Mouse (Mus musculus): ENCODE results near the gene Anxa2. TPM values are rescaled to one million over a fixed set of nuclear protein-coding genes. Genes with fewer than 3 reads are reported as not detected.
A peak's percentile ranks its signal among the peaks of the same experiment; 100 is the strongest.

Gene Anxa2
- total and polyA plus RNA-seq, 2 experiments from 2014 or later = 66.3 to 68.4 TPM

GRCm38 (mm10) chr9:69507206-69507605, 53.8 kb downstream of the Anxa2 start:
- ATAC-seq (no peak), DNase-seq (peak; percentile 38)
- Histone ChIP-seq H3K4me2 (ENCODE audit: low read depth) (peak overlapping the region; percentile 2; the same call in 1 of the 2 replicates), H3K36me3 (ENCODE audit: insufficient read depth) (no peaks in the 10 kb centered on the region), H3K9ac (no peak overlapping the region), H3K27me3 (ENCODE audit: insufficient read depth, low read length) (peaks cover 15% of the 10 kb centered on the region; the same call in 1 of the 2 replicates), H3K4me1 (ENCODE audit: insufficient read depth) (no peaks in the 10 kb centered on the region), H3K9me3 (ENCODE audit: low read length) (no peaks in the 10 kb centered on the region), H3K27ac (ENCODE audit: low read depth, low read length) (no peak overlapping the region), H3K4me3 (ENCODE audit: low read depth, low read length) (no peak overlapping the region)
- 23% methylated on average over 11 of the region's 11 CpGs for WGBS
- TF ChIP-seq CTCF (IDR thresholded peaks at IDR 0.05; ENCODE audit: low read depth) = no peak

- no peak overlapping the region for H3K9ac ChIP-seq
- H3K4me2 ChIP-seq (ENCODE audit: low read depth) = no peak overlapping the region
- H3K4me1 ChIP-seq (ENCODE audit: insufficient read depth) = no peaks in the 10 kb centered on the region
- ATAC-seq (no peak), DNase-seq (no peak)
- WGBS = 72% methylated on average over 8 of the region's 8 CpGs
- peaks cover 15% of the 10 kb centered on the region; the same call in 1 of the 2 replicates for H3K27me3 ChIP-seq (ENCODE audit: insufficient read depth, low read length)
- no peak for TF ChIP-seq CTCF (IDR thresholded peaks at IDR 0.05; ENCODE audit: low read depth)
- H3K4me3 ChIP-seq (ENCODE audit: low read depth, low read length) = no peak overlapping the region
- H3K9me3 ChIP-seq (ENCODE audit: low read length) = no peaks in the 10 kb centered on the region
- no peak overlapping the region for H3K27ac ChIP-seq (ENCODE audit: low read depth, low read length)
- H3K36me3 ChIP-seq (ENCODE audit: insufficient read depth) = no peaks in the 10 kb centered on the region
Observed at GRCm38 (mm10) chr9:69508016-69508415, 54.6 kb downstream of the Anxa2 start.

- 18% methylated on average over 11 of the region's 11 CpGs for WGBS
- Histone ChIP-seq H3K9me3 (ENCODE audit: low read length) (no peaks in the 10 kb centered on the region), H3K36me3 (ENCODE audit: insufficient read depth) (no peaks in the 10 kb centered on the region), H3K4me1 (ENCODE audit: insufficient read depth) (no peaks in the 10 kb centered on the region; the same call in 1 of the 2 replicates), H3K27me3 (ENCODE audit: insufficient read depth, low read length) (peaks cover 8% of the 10 kb centered on the region; the same call in 1 of the 2 replicates), H3K9ac (no peak overlapping the region), H3K4me3 (ENCODE audit: low read depth, low read length) (no peak overlapping the region), H3K27ac (ENCODE audit: low read depth, low read length) (no peak overlapping the region), H3K4me2 (ENCODE audit: low read depth) (no peak overlapping the region)
- DNase-seq (no peak), ATAC-seq (no peak)
- no peak for TF ChIP-seq CTCF (IDR thresholded peaks at IDR 0.05; ENCODE audit: low read depth)
Observed at GRCm38 (mm10) chr9:69511881-69512590, 58.6 kb downstream of the Anxa2 start.

GRCm38 (mm10) chr9:69512726-69513125, 59.3 kb downstream of the Anxa2 start:
- Histone ChIP-seq H3K36me3 (ENCODE audit: insufficient read depth) (no peaks in the 10 kb centered on the region), H3K27me3 (ENCODE audit: insufficient read depth, low read length) (peaks cover 8% of the 10 kb centered on the region; the same call in 1 of the 2 replicates), H3K27ac (ENCODE audit: low read depth, low read length) (no peak overlapping the region), H3K4me2 (ENCODE audit: low read depth) (no peak overlapping the region), H3K4me3 (ENCODE audit: low read depth, low read length) (no peak overlapping the region), H3K9me3 (ENCODE audit: low read length) (no peaks in the 10 kb centered on the region), H3K9ac (no peak overlapping the region), H3K4me1 (ENCODE audit: insufficient read depth) (peaks cover 3% of the 10 kb centered on the region)
- DNase-seq (no peak), ATAC-seq (no peak)
- 83% methylated on average over 1 of the region's 1 CpGs for WGBS
- TF ChIP-seq CTCF (IDR thresholded peaks at IDR 0.05; ENCODE audit: low read depth) = no peak

- DNase-seq = peak; percentile 69
- Histone ChIP-seq H3K4me2 (ENCODE audit: low read depth) (no peak overlapping the region), H3K27me3 (ENCODE audit: insufficient read depth, low read length) (no peaks in the 10 kb centered on the region; the same call in 1 of the 2 replicates), H3K9me3 (ENCODE audit: low read length) (no peaks in the 10 kb centered on the region), H3K4me3 (ENCODE audit: low read depth, low read length) (no peak overlapping the region), H3K9ac (no peak overlapping the region), H3K27ac (ENCODE audit: low read depth, low read length) (no peak overlapping the region), H3K4me1 (ENCODE audit: insufficient read depth) (peaks cover 3% of the 10 kb centered on the region), H3K36me3 (ENCODE audit: insufficient read depth) (no peaks in the 10 kb centered on the region)
- 46% methylated on average over 8 of the region's 8 CpGs for WGBS
- no peak for ATAC-seq
- no peak for TF ChIP-seq CTCF (IDR thresholded peaks at IDR 0.05; ENCODE audit: low read depth)
Observed at GRCm38 (mm10) chr9:69514206-69514605, 60.8 kb downstream of the Anxa2 start.

GRCm38 (mm10) chr9:69515416-69515815, 62.0 kb downstream of the Anxa2 start:
- Histone ChIP-seq H3K4me1 (ENCODE audit: insufficient read depth) (peaks cover 3% of the 10 kb centered on the region), H3K27ac (ENCODE audit: low read depth, low read length) (no peak overlapping the region), H3K9me3 (ENCODE audit: low read length) (no peaks in the 10 kb centered on the region), H3K36me3 (ENCODE audit: insufficient read depth) (no peaks in the 10 kb centered on the region), H3K9ac (no peak overlapping the region), H3K4me3 (ENCODE audit: low read depth, low read length) (no peak overlapping the region), H3K4me2 (ENCODE audit: low read depth) (no peak overlapping the region), H3K27me3 (ENCODE audit: insufficient read depth, low read length) (no peaks in the 10 kb centered on the region)
- TF ChIP-seq CTCF (IDR thresholded peaks at IDR 0.05; ENCODE audit: low read depth) = no peak
- DNase-seq = no peak
- ATAC-seq = no peak
- WGBS = 66% methylated on average over 7 of the region's 7 CpGs

GRCm38 (mm10) chr9:69517387-69518035, 64.1 kb downstream of the Anxa2 start:
- Histone ChIP-seq H3K9me3 (ENCODE audit: low read length) (no peaks in the 10 kb centered on the region), H3K36me3 (ENCODE audit: insufficient read depth) (no peaks in the 10 kb centered on the region), H3K9ac (no peak overlapping the region), H3K27me3 (ENCODE audit: insufficient read depth, low read length) (no peaks in the 10 kb centered on the region), H3K27ac (ENCODE audit: low read depth, low read length) (no peak overlapping the region; the same call in 1 of the 2 replicates), H3K4me2 (ENCODE audit: low read depth) (peak overlapping the region; percentile 34), H3K4me1 (ENCODE audit: insufficient read depth) (peaks cover 3% of the 10 kb centered on the region), H3K4me3 (ENCODE audit: low read depth, low read length) (no peak overlapping the region)
- DNase-seq = peak; percentile 88
- 26% methylated on average over 20 of the region's 20 CpGs for WGBS
- TF ChIP-seq CTCF (IDR thresholded peaks at IDR 0.05; ENCODE audit: low read depth) = no peak
- peak; percentile 85 for ATAC-seq

Small RNAs within 50 kb of the gene (microRNA-seq; reads per million reads assigned to microRNA genes)
- gene Mir3109 = 0.39 to 0.98 reads per million in 2 experiments

Other genes starting within 250 kb of the Anxa2 start
- gene Ice2, start 55.7 kb upstream of the Anxa2 start, total RNA-seq (2014; rRNA removed) = 9.8 and 12.9 TPM in 2 replicates
- gene Ice2, start 55.7 kb upstream of the Anxa2 start, polyA plus RNA-seq (2015; fragmentation: Nextera tagmentation; extraction: Ambion mirVana) = 5.6 and 7.0 TPM in 2 replicates

Data from forebrain, postnatal 0 days (tissue).